Mouse (Mus musculus) lung, postnatal 0 days (tissue): ENCODE measurements around the gene Mindy4. TPM values are rescaled to one million over a fixed set of nuclear protein-coding genes. Genes with fewer than 3 reads are reported as not detected.

Experiments
- ATAC-seq: fragments of 200-750 bp; cut with Nextera tagmentation; 2 replicates; pipeline ENCODE4 v1.8.0; 2017; ENCODE audit warnings: moderate library complexity
- DNase-seq: peaks from one replicate; pipeline ENCODE4 v3.0.0-alpha.2; 2016; ENCODE audit warnings: low spot score
- H3K27ac ChIP-seq: fragments of 300-500 bp; sonication (generic); 2 replicates; pipeline ENCODE4 v1.5.1; 2014; ENCODE audit warnings: antibody characterized with exemption, mild to moderate bottlenecking, low read length, mixed read lengths
- H3K27me3 ChIP-seq: fragments of 300-500 bp; sonication (generic); replicated peaks from 2 replicates; pipeline ENCODE4 v1.6.1; 2014; ENCODE audit warnings: low read length, mixed read lengths; ENCODE audit not compliant: insufficient read depth
- H3K36me3 ChIP-seq: fragments of 300-500 bp; sonication (generic); 2 replicates; pipeline ENCODE4 v1.6.1; 2014; ENCODE audit warnings: low read length, mixed read lengths; ENCODE audit not compliant: insufficient read depth
- H3K4me1 ChIP-seq: fragments of 300-500 bp; sonication (generic); 2 replicates; pipeline ENCODE4 v1.6.1; 2014; ENCODE audit warnings: antibody characterized with exemption, low read depth, low read length, mixed read lengths; ENCODE audit not compliant: insufficient read depth
- H3K4me2 ChIP-seq: fragments of 300-500 bp; sonication (generic); replicated peaks from 2 replicates; pipeline ENCODE4 v1.6.1; 2014; ENCODE audit warnings: low read depth, mild to moderate bottlenecking, low read length, moderate library complexity, mixed read lengths
- H3K4me3 ChIP-seq: fragments of 300-500 bp; sonication (generic); 2 replicates; pipeline ENCODE4 v1.5.1; 2014; ENCODE audit warnings: low read depth, low read length
- H3K9ac ChIP-seq: fragments of 300-500 bp; sonication (generic); replicated peaks from 2 replicates; pipeline ENCODE4 v1.6.1; 2014; ENCODE audit warnings: low read depth, mild to moderate bottlenecking
- H3K9me3 ChIP-seq: fragments of 300-500 bp; sonication (generic); 2 replicates; pipeline ENCODE4 v1.6.1; 2016; ENCODE audit warnings: low read length, mixed read lengths
- CTCF ChIP-seq: IDR thresholded peaks from 2 replicates; pipeline ENCODE4 v1.5.1; 2016; ENCODE audit warnings: antibody characterized with exemption, mild to moderate bottlenecking
- EP300 ChIP-seq: IDR thresholded peaks from 2 replicates; pipeline ENCODE4 v1.6.1; 2016; ENCODE audit warnings: antibody characterized with exemption, mild to moderate bottlenecking, control low read depth
- WGBS: fragments of 180-500 bp; shearing (Covaris S2); extraction: QIAGEN DNeasy Blood & Tissue Kit; methylation state at CpG from one replicate; pipeline ENCODE4 v1.1.7; 2014; 5-methylcytosine and 5-hydroxymethylcytosine counted together
- polyA plus RNA-seq: library from polyadenylated mRNA; unstranded; fragments of >200 nt; fragmentation: Nextera tagmentation; extraction: Ambion mirVana; gene quantifications from 2 replicates; pipeline ENCODE4 v1.2.1, GENCODE M21; 2015

The Mindy4 gene
- polyA plus RNA-seq, 1 experiment from 2014 or later, result 14.4 TPM

GRCm38 (mm10) chr6:55246441-55246840 is 43.3 kb downstream of the Mindy4 start:
- Histone ChIP-seq H3K36me3 (no peaks in the 10 kb centered on the region), H3K9ac (no peak overlapping the region), H3K4me1 (peaks cover 7% of the 10 kb centered on the region; the same call in 1 of the 2 replicates), H3K4me2 (no peak overlapping the region), H3K4me3 (no peak overlapping the region), H3K27ac (no peak overlapping the region), H3K27me3 (no peaks in the 10 kb centered on the region), H3K9me3 (no peaks in the 10 kb centered on the region)
- 92% methylated on average over 7 of the region's 7 CpGs for WGBS
- DNase-seq (no peak), ATAC-seq (no peak)
- TF ChIP-seq CTCF (no peak), EP300 (no peak)

- Histone ChIP-seq H3K4me2 (no peak overlapping the region), H3K9ac (no peak overlapping the region), H3K4me1 (peaks cover 10% of the 10 kb centered on the region; the same call in 1 of the 2 replicates), H3K4me3 (no peak overlapping the region), H3K36me3 (no peaks in the 10 kb centered on the region), H3K27ac (no peak overlapping the region), H3K9me3 (no peaks in the 10 kb centered on the region), H3K27me3 (no peaks in the 10 kb centered on the region)
- no peak for TF ChIP-seq CTCF
- no peak; the same call in 1 of the 2 replicates for TF ChIP-seq EP300
- ATAC-seq (peak; percentile 53), DNase-seq (no peak)
- WGBS, result 80% methylated on average over 12 of the region's 12 CpGs
Observed at GRCm38 (mm10) chr6:55246911-55247438, 43.8 kb downstream of the Mindy4 start.

DNA sequence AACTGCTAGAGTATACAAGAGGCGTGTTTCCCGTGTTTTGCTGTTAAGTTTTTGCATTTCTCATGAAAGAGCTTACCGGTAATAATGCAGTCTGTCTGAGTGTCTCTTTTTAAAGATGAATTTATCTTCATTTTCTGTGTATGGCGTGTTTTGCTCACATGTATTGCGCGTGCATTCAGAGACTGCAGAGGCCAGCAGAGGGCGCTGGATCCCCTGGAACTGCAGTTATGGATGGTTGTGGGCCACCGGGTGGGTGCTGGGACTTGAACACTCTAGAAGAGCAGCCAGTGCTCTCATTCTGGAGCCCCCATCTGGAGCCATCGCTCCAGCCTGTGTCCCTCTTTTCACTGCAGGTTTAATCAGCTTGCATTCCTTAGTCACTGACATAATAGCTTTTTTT is 46.1 kb downstream of the Mindy4 start:
- Histone ChIP-seq H3K4me3 (no peak overlapping the region), H3K36me3 (no peaks in the 10 kb centered on the region), H3K27ac (no peak overlapping the region), H3K4me2 (no peak overlapping the region), H3K9me3 (no peaks in the 10 kb centered on the region), H3K27me3 (no peaks in the 10 kb centered on the region), H3K9ac (no peak overlapping the region), H3K4me1 (peaks cover 10% of the 10 kb centered on the region; the same call in 1 of the 2 replicates)
- 88% methylated on average over 9 of the region's 9 CpGs for WGBS
- DNase-seq, result no peak
- TF ChIP-seq EP300 (no peak), CTCF (peak; percentile 46)
- no peak for ATAC-seq

GRCm38 (mm10) chr6:55250809-55251208 is 47.6 kb downstream of the Mindy4 start:
- Histone ChIP-seq H3K9ac (no peak overlapping the region), H3K27ac (peak overlapping the region; percentile 34; the same call in 1 of the 2 replicates), H3K27me3 (no peaks in the 10 kb centered on the region), H3K9me3 (no peaks in the 10 kb centered on the region), H3K36me3 (no peaks in the 10 kb centered on the region), H3K4me2 (no peak overlapping the region), H3K4me1 (peaks cover 10% of the 10 kb centered on the region; the same call in 1 of the 2 replicates), H3K4me3 (no peak overlapping the region)
- peak; percentile 82 for DNase-seq
- TF ChIP-seq EP300 (no peak), CTCF (no peak)
- 49% methylated on average over 11 of the region's 11 CpGs for WGBS
- ATAC-seq, result peak; percentile 49

- no peak overlapping the region for H3K4me2 ChIP-seq
- H3K4me1 ChIP-seq, result peaks cover 13% of the 10 kb centered on the region; the same call in 1 of the 2 replicates
- DNase-seq, result no peak
- H3K27me3 ChIP-seq, result no peaks in the 10 kb centered on the region
- no peak for ATAC-seq
- no peaks in the 10 kb centered on the region for H3K9me3 ChIP-seq
- TF ChIP-seq EP300 (no peak), CTCF (no peak)
- 65% methylated on average over 7 of the region's 7 CpGs for WGBS
- no peak overlapping the region for H3K4me3 ChIP-seq
- no peak overlapping the region for H3K9ac ChIP-seq
- peak overlapping the region; percentile 27; the same call in 1 of the 2 replicates for H3K27ac ChIP-seq
- no peaks in the 10 kb centered on the region for H3K36me3 ChIP-seq
Observed at GRCm38 (mm10) chr6:55251596-55251995, 48.4 kb downstream of the Mindy4 start.

DNA sequence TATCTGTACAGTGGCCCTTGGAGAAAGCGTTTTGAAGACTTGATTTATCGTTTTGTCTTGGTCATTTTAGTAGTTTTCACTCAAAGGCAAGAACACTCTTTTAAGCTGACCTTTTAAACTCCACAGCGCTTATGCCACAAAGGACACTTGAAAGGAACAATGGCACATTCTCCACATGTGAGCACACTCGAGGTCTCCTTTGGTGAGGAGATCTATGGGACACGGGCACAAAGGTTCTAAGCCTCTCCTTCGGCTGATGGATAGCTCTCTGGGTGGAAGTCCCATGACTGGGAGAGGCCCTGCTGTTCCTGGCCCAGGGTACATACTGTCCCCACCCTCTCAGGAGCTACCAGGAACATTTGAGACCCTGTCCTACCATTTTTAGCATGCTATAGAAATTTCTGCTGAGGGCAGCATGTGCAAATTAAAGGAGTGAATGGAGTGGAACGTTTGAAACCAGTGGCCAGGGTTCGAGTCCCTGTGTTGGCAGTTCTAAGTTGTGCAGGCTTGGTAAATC is 49.6 kb downstream of the Mindy4 start:
- Histone ChIP-seq H3K4me2 (no peak overlapping the region), H3K27me3 (no peaks in the 10 kb centered on the region), H3K4me1 (peaks cover 13% of the 10 kb centered on the region; the same call in 1 of the 2 replicates), H3K36me3 (no peaks in the 10 kb centered on the region), H3K9me3 (no peaks in the 10 kb centered on the region), H3K27ac (peak overlapping the region; percentile 54; the same call in 1 of the 2 replicates), H3K4me3 (no peak overlapping the region), H3K9ac (no peak overlapping the region)
- TF ChIP-seq CTCF, result no peak
- peak; percentile 97 for TF ChIP-seq EP300
- 58% methylated on average over 8 of the region's 8 CpGs for WGBS
- peak; percentile 44 for ATAC-seq
- DNase-seq, result peak; percentile 69
